Mouse (Mus musculus) heart, postnatal 0 days (tissue): ENCODE measurements around the gene Nhsl1.

Experiments used
- CTCF ChIP-seq: IDR thresholded peaks from 2 replicates; pipeline ENCODE4 v1.5.1; 2016; ENCODE audit warnings: antibody characterized with exemption, control low read depth, low read depth
- EP300 ChIP-seq: IDR thresholded peaks from 2 replicates; pipeline ENCODE4 v1.6.1; 2016; ENCODE audit warnings: antibody characterized with exemption, low read depth

- TF ChIP-seq CTCF = no peak
- no peak for TF ChIP-seq EP300
Observed at GRCm38 (mm10) chr10:18488239-18488803, 169.5 kb downstream of the Nhsl1 start.
